Mouse (Mus musculus) G1E (cell line): ENCODE data around the gene Atp2c1. TPM values are rescaled to one million over a fixed set of nuclear protein-coding genes. Genes with fewer than 3 reads are reported as not detected.

Experiments
- ATAC-seq: 2 replicates; pipeline ENCODE4 v1.8.0; 2016; ENCODE audit warnings: mild to moderate bottlenecking; ENCODE audit not compliant: insufficient number of reproducible peaks, poor library complexity, low FRiP score, severe bottlenecking; ENCODE audit errors: extremely low read depth
- DNase-seq: peaks from one replicate; pipeline ENCODE4 v3.0.0; 2012; ENCODE audit warnings: low spot score
- H3K27me3 ChIP-seq: 2 replicates; pipeline ENCODE4 v1.6.1; 2012; ENCODE audit warnings: mild to moderate bottlenecking, low read length, inconsistent platforms; ENCODE audit not compliant: insufficient read depth
- H3K36me3 ChIP-seq: replicated peaks from 2 replicates; pipeline ENCODE3; 2012; ENCODE audit warnings: mild to moderate bottlenecking, inconsistent platforms
- H3K4me1 ChIP-seq: 2 replicates; pipeline ENCODE4 v1.6.1; 2012; ENCODE audit warnings: low read depth, low read length, inconsistent platforms, mixed read lengths; ENCODE audit not compliant: insufficient read depth
- H3K4me3 ChIP-seq: 2 replicates; pipeline ENCODE4 v1.5.1; 2012; ENCODE audit warnings: low read depth, mild to moderate bottlenecking, inconsistent platforms, low read length, moderate library complexity, mixed read lengths
- H3K9me3 ChIP-seq: replicated peaks from 2 replicates; pipeline ENCODE4 v1.6.1; 2012; ENCODE audit warnings: inconsistent platforms
- CTCF ChIP-seq: IDR thresholded peaks from 2 replicates; pipeline ENCODE4 v1.5.1; 2012; ENCODE audit warnings: low read depth, low read length, inconsistent platforms, mixed read lengths
- GATA1 ChIP-seq: IDR thresholded peaks from 2 replicates; pipeline ENCODE4 v1.6.1; 2012; ENCODE audit warnings: borderline replicate concordance, low read length, inconsistent platforms, mixed read lengths
- GATA2 ChIP-seq: IDR thresholded peaks from 2 replicates; pipeline ENCODE4 v1.6.1; 2012; ENCODE audit warnings: low read depth, low read length, inconsistent platforms, borderline replicate concordance
- POLR2AphosphoS5 ChIP-seq: IDR thresholded peaks from 2 replicates; pipeline ENCODE4 v1.6.1; 2012; ENCODE audit warnings: low read depth, low read length, inconsistent platforms; ENCODE audit not compliant: insufficient replicate concordance
- TAL1 ChIP-seq: conservative IDR thresholded peaks from 2 replicates; pipeline ENCODE4 v1.6.1; 2012; ENCODE audit warnings: low read depth, low read length, inconsistent platforms, mixed read lengths
- polyA plus RNA-seq: library from polyadenylated mRNA; stranded (reverse); fragments of >175 nt; gene quantifications from 2 replicates; pipeline ENCODE4 v1.2.3, GENCODE M21; 2012
- total RNA-seq, 2 experiments: library from RNA; stranded (forward) in 1 of 2; stranded (reverse) in 1 of 2; fragments of 200-1000 nt in 1 of 2; fragments of >200 nt in 1 of 2; fragmentation: Nextera tagmentation in 1 of 2; gene quantifications; 2 replicates each; pipeline ENCODE4 v1.2.3; 2014 to 2017

Atp2c1 gene
- total and polyA plus RNA-seq, 3 experiments = 11.8 to 83.3 (median 51.3) TPM

GRCm38 (mm10) chr9:105519278-105519883, 7.7 kb downstream of the Atp2c1 start:
- Histone ChIP-seq H3K27me3 (no peaks in the 10 kb centered on the region), H3K36me3 (no peaks in the 10 kb centered on the region), H3K4me3 (no peak overlapping the region), H3K9me3 (no peaks in the 10 kb centered on the region), H3K4me1 (no peaks in the 10 kb centered on the region)
- ATAC-seq (no peak), DNase-seq (no peak)
- TF ChIP-seq TAL1 = no peak
- no peak for TF ChIP-seq POLR2AphosphoS5
- TF ChIP-seq GATA1 = no peak
- no peak for TF ChIP-seq GATA2
- TF ChIP-seq CTCF = no peak

- Histone ChIP-seq H3K36me3 (no peaks in the 10 kb centered on the region), H3K4me3 (no peak overlapping the region), H3K27me3 (peaks cover 6% of the 10 kb centered on the region), H3K4me1 (no peaks in the 10 kb centered on the region), H3K9me3 (no peaks in the 10 kb centered on the region)
- ATAC-seq (no peak), DNase-seq (no peak)
- TF ChIP-seq TAL1 (no peak), POLR2AphosphoS5 (no peak), CTCF (no peak), GATA1 (no peak), GATA2 (no peak)
Observed at GRCm38 (mm10) chr9:105503690-105504089, 23.4 kb downstream of the Atp2c1 start.

- TF ChIP-seq CTCF = no peak
- TF ChIP-seq GATA1 = no peak
- no peak for TF ChIP-seq TAL1
- TF ChIP-seq GATA2 = no peak
- TF ChIP-seq POLR2AphosphoS5 = no peak
- Histone ChIP-seq H3K9me3 (no peaks in the 10 kb centered on the region), H3K27me3 (peaks cover 8% of the 10 kb centered on the region), H3K36me3 (no peaks in the 10 kb centered on the region), H3K4me1 (no peaks in the 10 kb centered on the region), H3K4me3 (no peak overlapping the region)
- no peak for ATAC-seq
- DNase-seq = no peak
Observed at GRCm38 (mm10) chr9:105502389-105502788, 24.7 kb downstream of the Atp2c1 start.

- H3K9me3 ChIP-seq = no peaks in the 10 kb centered on the region
- H3K4me3 ChIP-seq = peak overlapping the region; percentile 96
- peaks cover 10% of the 10 kb centered on the region for H3K36me3 ChIP-seq
- ATAC-seq (peak; percentile 61; the same call in 1 of the 2 replicates), DNase-seq (peak; percentile 39)
- peaks cover 13% of the 10 kb centered on the region for H3K4me1 ChIP-seq
- TF ChIP-seq TAL1 (no peak), CTCF (peak; percentile 48; the same call in 1 of the 2 replicates)
- H3K27me3 ChIP-seq = 0 out of 2 replicates have a peak, but pooled peaks cover 3% of the 10 kb centered on the region
Observed at GRCm38 (mm10) chr9:105495316-105496174, 31.6 kb downstream of the Atp2c1 start.

- H3K4me1 ChIP-seq = peaks cover 13% of the 10 kb centered on the region
- 0 out of 2 replicates have a peak, but pooled peaks cover 2% of the 10 kb centered on the region for H3K27me3 ChIP-seq
Observed at GRCm38 (mm10) chr9:105494553-105495315, 32.4 kb downstream of the Atp2c1 start.

GRCm38 (mm10) chr9:105492744-105493143, 34.4 kb downstream of the Atp2c1 start:
- peaks cover 32% of the 10 kb centered on the region for H3K36me3 ChIP-seq
- H3K4me3 ChIP-seq = no peak overlapping the region
- peaks cover 14% of the 10 kb centered on the region for H3K4me1 ChIP-seq
- TF ChIP-seq CTCF = no peak
- no peak for TF ChIP-seq GATA2
- TF ChIP-seq POLR2AphosphoS5 = no peak
- TF ChIP-seq TAL1 = no peak
- no peak for TF ChIP-seq GATA1
- H3K27me3 ChIP-seq = no peaks in the 10 kb centered on the region
- H3K9me3 ChIP-seq = no peaks in the 10 kb centered on the region
- no peak for DNase-seq
- ATAC-seq = no peak

More at GRCm38 (mm10) chr9:105494553-105495315, 32.4 kb downstream of the Atp2c1 start:
- H3K36me3 ChIP-seq = peaks cover 16% of the 10 kb centered on the region
- TF ChIP-seq GATA1 = no peak
- DNase-seq = peak; percentile 92
- peak overlapping the region; percentile 96 for H3K4me3 ChIP-seq
- no peaks in the 10 kb centered on the region for H3K9me3 ChIP-seq
- ATAC-seq = peak; percentile 82
